Mouse (Mus musculus): Measurements from ENCODE around the gene Olfr729. TPM values are rescaled to one million over a fixed set of nuclear protein-coding genes. Genes with fewer than 3 reads are reported as not detected.

Olfr729 gene
- total RNA-seq (2015) (not detected in 2 replicates), total RNA-seq (2017) (not detected in 2 replicates)

GRCm38 (mm10) chr14:50152810-50153209 is at the start of gene Olfr729:
Olfr729 (minus strand) TSS chr14:50152910.
- ATAC-seq (ENCODE audit: poor library complexity, severe bottlenecking), result no peak

DNA sequence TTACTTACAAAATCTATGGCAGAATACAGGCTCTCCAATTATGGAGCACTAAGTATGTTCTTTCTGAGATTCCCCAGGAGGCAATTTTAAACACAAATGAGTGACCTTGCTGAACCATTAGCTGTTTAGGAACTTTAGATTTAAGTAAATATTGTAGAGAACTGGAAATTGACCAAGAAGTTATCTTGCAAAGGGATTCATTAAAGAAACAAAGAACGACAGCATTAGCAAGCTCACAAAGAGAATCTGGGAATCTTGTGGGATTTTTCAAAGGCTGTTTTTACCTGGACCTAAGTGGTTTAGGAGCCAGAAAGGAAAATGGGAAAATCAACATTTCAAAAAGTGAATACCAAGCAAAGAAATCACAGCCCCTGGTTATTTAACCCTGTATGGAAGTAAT is 35.4 kb upstream of the Olfr729 start, which contains the start of gene Olfr730:
Gene Olfr730 (minus strand): TSS at position 101 of the 400 bp plus-strand sequence.
- ATAC-seq (ENCODE audit: poor library complexity, severe bottlenecking), result no peak

- no peak for ATAC-seq (ENCODE audit: poor library complexity, severe bottlenecking)
Measured at GRCm38 (mm10) chr14:50142580-50142979, 10.1 kb downstream of the Olfr729 start, which contains the start of gene Olfr728. Olfr728 (minus strand) TSS chr14:50142680.

- ATAC-seq (ENCODE audit: poor library complexity, severe bottlenecking), result no peak
Measured at GRCm38 (mm10) chr14:50122886-50123285, 29.8 kb downstream of the Olfr729 start, which contains the start of gene Olfr727. Olfr727 (plus strand) TSS chr14:50123186.

Other genes starting within 250 kb of the Olfr729 start
- not detected in 2 replicates for gene Olfr723, start 221.1 kb downstream of the Olfr729 start, total RNA-seq (2015)
- not detected in 2 replicates for gene Olfr723, start 221.1 kb downstream of the Olfr729 start, total RNA-seq (2017)
- not detected in 2 replicates for gene Olfr724, start 189.6 kb downstream of the Olfr729 start, total RNA-seq (2015)
- not detected in 2 replicates for gene Olfr724, start 189.6 kb downstream of the Olfr729 start, total RNA-seq (2017)
- not detected in 2 replicates for gene Olfr725, start 112.5 kb downstream of the Olfr729 start, total RNA-seq (2015)
- not detected in 2 replicates for gene Olfr725, start 112.5 kb downstream of the Olfr729 start, total RNA-seq (2017)
- gene Olfr726, start 62.0 kb downstream of the Olfr729 start, total RNA-seq (2015), result not detected in 2 replicates
- not detected in 2 replicates for gene Olfr726, start 62.0 kb downstream of the Olfr729 start, total RNA-seq (2017)
- gene Olfr727, start 29.7 kb downstream of the Olfr729 start, total RNA-seq (2015), result not detected in 2 replicates
- gene Olfr727, start 29.7 kb downstream of the Olfr729 start, total RNA-seq (2017), result not detected in 2 replicates
- gene Olfr728, start 10.2 kb downstream of the Olfr729 start, total RNA-seq (2015), result not detected in 2 replicates
- gene Olfr728, start 10.2 kb downstream of the Olfr729 start, total RNA-seq (2017), result not detected in 2 replicates
- not detected in 2 replicates for gene Olfr730, start 35.3 kb upstream of the Olfr729 start, total RNA-seq (2015)
- gene Olfr730, start 35.3 kb upstream of the Olfr729 start, total RNA-seq (2017), result not detected in 2 replicates
- gene Olfr731, start 89.0 kb upstream of the Olfr729 start, total RNA-seq (2015), result not detected in 2 replicates
- gene Olfr731, start 89.0 kb upstream of the Olfr729 start, total RNA-seq (2017), result not detected in 2 replicates
- not detected in 2 replicates for gene Olfr732, start 131.3 kb upstream of the Olfr729 start, total RNA-seq (2015)
- gene Olfr732, start 131.3 kb upstream of the Olfr729 start, total RNA-seq (2017), result not detected in 2 replicates
- not detected in 2 replicates for gene Olfr733, start 148.6 kb upstream of the Olfr729 start, total RNA-seq (2015)
- gene Olfr733, start 148.6 kb upstream of the Olfr729 start, total RNA-seq (2017), result not detected in 2 replicates
- not detected in 2 replicates for gene Olfr734, start 173.9 kb upstream of the Olfr729 start, total RNA-seq (2015)
- not detected in 2 replicates for gene Olfr734, start 173.9 kb upstream of the Olfr729 start, total RNA-seq (2017)
- not detected in 2 replicates for gene Olfr735, start 196.0 kb upstream of the Olfr729 start, total RNA-seq (2015)
- gene Olfr735, start 196.0 kb upstream of the Olfr729 start, total RNA-seq (2017), result not detected in 2 replicates
- 0.45 and 1.3 TPM in 2 replicates for gene Tlr11, start 205.0 kb upstream of the Olfr729 start, total RNA-seq (2015)
- 1.2 and 1.4 TPM in 2 replicates for gene Tlr11, start 205.0 kb upstream of the Olfr729 start, total RNA-seq (2017)
- not detected in 2 replicates for gene Olfr736, start 228.3 kb upstream of the Olfr729 start, total RNA-seq (2015)
- not detected in 2 replicates for gene Olfr736, start 228.3 kb upstream of the Olfr729 start, total RNA-seq (2017)